Mouse (Mus musculus): ENCODE data around the gene Gm26602. TPM values are rescaled to one million over a fixed set of nuclear protein-coding genes. Genes with fewer than 3 reads are reported as not detected.
"Not testable (repeated sequence)": the region's sequence is repeated elsewhere in the genome, so short reads cannot be mapped to it uniquely, and the experiment has no call there.

Gm26602 gene
- polyA plus RNA-seq, 1 experiment from 2014 or later = 1.9 TPM

DNA sequence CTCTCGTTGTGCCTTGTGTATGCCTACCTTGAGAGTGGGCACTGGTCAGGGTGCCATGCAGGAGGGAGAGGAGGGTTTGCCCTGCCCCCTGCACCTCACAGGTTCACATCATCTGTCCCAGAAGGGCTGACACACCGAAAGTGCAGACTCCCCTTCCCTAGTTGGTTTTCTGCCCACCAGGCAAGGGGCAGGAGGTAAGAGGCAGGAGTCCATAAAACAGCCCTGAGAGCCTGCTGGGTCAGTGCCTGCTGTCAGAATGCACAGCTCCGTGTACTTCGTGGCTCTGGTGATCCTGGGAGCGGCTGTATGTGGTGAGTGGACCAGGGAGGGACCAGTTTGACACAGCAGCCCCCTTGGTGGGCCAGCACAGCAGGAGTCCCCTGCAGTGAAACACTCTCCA lies 20.0 kb upstream of the Gm26602 start, which contains the start of gene Cfd:
Cfd (plus strand) TSS at position 184 of the 400 bp plus-strand sequence.
- no peaks in the 10 kb centered on the region for H3K9me3 ChIP-seq
- 0 out of 2 replicates have a peak within 1 kb of the TSS, but pooled peaks have one; percentile 9 for H3K4me3 ChIP-seq
- 55% methylated on average over 5 of the region's 5 CpGs for WGBS
- peaks cover 14% of the 10 kb centered on the region for H3K36me3 ChIP-seq (replicated peaks)
- H3K27me3 ChIP-seq (ENCODE audit: poor library complexity, severe bottlenecking) = peaks cover 73% of the 10 kb centered on the region
- no peak for DNase-seq (ENCODE audit: extremely low spot score, low spot score)
- no peak within 1 kb of the TSS for H3K27ac ChIP-seq
- 0 out of 2 replicates have a peak, but pooled peaks cover 4% of the 10 kb centered on the region for H3K4me1 ChIP-seq

DNA sequence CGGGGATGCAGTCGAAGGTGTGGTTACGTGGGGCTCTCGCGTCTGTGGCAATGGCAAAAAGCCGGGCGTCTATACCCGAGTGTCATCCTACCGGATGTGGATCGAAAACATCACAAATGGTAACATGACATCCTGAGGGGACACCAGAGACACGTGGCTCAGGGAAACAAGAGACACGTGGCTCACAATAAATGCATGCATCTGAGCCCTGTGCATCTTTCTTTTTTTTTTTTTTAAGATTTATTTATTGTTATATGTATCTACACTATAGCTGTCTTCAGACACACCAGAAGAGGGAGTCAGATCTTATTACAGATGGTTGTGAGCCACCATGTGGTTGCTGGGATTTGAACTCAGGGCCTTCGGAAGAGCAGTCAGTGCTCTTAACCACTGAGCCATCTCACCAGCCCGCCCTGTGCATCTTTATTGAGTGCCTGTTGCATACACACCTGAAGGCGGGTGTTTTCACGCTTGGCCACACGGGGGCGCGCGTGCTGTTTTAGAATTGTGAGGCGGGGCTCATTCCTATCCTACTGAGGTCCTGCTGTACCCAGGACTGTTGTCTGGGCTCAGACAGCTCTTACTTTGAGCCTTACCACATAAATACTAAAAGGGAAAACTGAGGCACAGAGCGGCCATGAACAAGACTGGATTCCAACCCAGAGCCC lies 18.1 kb upstream of the Gm26602 start:
- 47% methylated on average over 22 of the region's 22 CpGs for WGBS
- Histone ChIP-seq H3K4me1 (peaks cover 10% of the 10 kb centered on the region), H3K36me3 (replicated peaks) (peaks cover 33% of the 10 kb centered on the region), H3K27me3 (ENCODE audit: poor library complexity, severe bottlenecking) (peaks cover 84% of the 10 kb centered on the region)
- not testable (repeated sequence) for H3K27ac ChIP-seq, H3K9me3 ChIP-seq, H3K4me3 ChIP-seq
- DNase-seq (ENCODE audit: extremely low spot score, low spot score) = peak; percentile 85

GRCm38 (mm10) chr10:79896306-79896705 lies 14.3 kb upstream of the Gm26602 start:
- Histone ChIP-seq H3K9me3 (no peaks in the 10 kb centered on the region), H3K4me1 (peaks cover 23% of the 10 kb centered on the region), H3K4me3 (no peak overlapping the region), H3K27ac (no peak overlapping the region), H3K27me3 (ENCODE audit: poor library complexity, severe bottlenecking) (peaks cover 94% of the 10 kb centered on the region), H3K36me3 (replicated peaks) (peaks cover 60% of the 10 kb centered on the region)
- no peak for DNase-seq (ENCODE audit: extremely low spot score, low spot score)
- WGBS = 96% methylated on average over 16 of the region's 16 CpGs

- Histone ChIP-seq H3K36me3 (replicated peaks) (peaks cover 65% of the 10 kb centered on the region), H3K4me1 (peaks cover 29% of the 10 kb centered on the region), H3K9me3 (no peaks in the 10 kb centered on the region), H3K4me3 (no peak overlapping the region), H3K27ac (no peak overlapping the region), H3K27me3 (ENCODE audit: poor library complexity, severe bottlenecking) (peaks cover 94% of the 10 kb centered on the region)
- 88% methylated on average over 13 of the region's 13 CpGs for WGBS
- no peak for DNase-seq (ENCODE audit: extremely low spot score, low spot score)
These were observed 13.8 kb upstream of the Gm26602 start for GRCm38 (mm10) chr10:79896814-79897213.

DNA sequence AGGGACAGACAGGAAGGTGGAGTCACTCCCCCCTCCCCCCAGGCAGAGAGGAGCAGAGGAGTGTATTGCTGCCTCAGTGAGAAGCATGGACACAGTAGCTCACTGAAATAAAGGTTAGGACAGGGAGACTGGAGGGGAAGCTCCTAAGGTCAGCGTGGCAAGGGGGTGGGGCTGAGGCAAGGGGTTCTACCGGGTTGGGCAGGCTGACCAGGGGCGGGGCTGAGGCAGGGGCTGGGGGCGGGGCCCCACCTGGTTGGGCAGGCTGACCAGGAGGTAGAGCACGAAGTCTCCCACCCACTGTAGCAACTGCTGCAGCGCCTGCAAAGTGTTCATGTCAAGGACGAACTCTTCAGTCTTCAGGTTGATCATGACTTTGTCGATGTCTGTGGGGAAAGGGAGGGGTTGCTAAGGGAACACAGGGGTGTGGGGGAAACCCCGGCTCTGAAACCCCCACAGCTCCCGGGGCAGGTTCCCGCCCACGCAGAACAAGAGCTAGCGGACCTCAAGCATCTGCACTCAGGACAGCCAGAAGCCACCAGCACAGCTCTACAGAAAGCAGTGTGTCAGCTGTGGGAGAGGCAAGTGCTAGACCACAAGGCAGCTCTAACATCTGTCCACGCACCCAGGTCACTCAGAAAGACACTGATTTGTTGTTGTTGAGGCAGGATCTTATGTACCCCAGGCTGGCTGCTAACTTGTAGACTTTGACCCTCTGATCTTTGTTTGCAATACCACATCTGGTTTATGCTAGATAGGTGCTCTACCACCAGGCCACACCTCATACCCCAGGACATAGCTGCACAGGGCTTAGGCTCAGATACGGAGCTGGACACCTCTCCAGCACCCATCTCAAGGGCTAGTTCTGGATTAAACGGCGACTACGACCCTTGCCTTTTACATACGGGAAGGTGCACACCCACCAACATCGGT lies 13.1 kb upstream of the Gm26602 start:
- Histone ChIP-seq H3K27ac (no peak overlapping the region), H3K4me1 (peaks cover 29% of the 10 kb centered on the region), H3K9me3 (no peaks in the 10 kb centered on the region), H3K4me3 (no peak overlapping the region), H3K27me3 (ENCODE audit: poor library complexity, severe bottlenecking) (peaks cover 97% of the 10 kb centered on the region), H3K36me3 (replicated peaks) (peaks cover 73% of the 10 kb centered on the region)
- DNase-seq (ENCODE audit: extremely low spot score, low spot score) = no peak
- 49% methylated on average over 20 of the region's 20 CpGs for WGBS

DNA sequence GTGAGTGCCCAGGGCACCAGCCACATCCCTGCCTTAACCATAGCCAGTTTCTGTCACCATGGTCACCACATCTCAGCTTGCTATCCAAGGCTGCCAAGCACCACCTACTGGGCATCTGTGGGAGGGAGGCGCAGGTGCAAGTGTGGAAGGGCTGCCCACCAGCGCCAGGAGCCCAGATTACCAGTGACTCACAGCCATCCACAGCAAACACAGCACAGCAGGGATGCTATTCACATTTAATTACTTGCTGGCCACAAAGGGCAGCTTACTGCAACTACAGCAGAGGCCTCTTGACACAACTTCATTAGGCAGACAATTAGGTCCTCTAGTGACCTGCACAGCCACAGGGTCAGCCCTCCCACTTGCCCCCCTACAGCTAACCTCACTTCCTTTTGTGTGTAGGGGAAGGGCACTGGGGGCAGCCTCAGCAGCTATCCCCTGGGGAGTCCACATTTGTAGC lies 9.7 kb upstream of the Gm26602 start:
- DNase-seq (ENCODE audit: extremely low spot score, low spot score) = peak; percentile 60
- Histone ChIP-seq H3K4me3 (no peak overlapping the region), H3K4me1 (peaks cover 25% of the 10 kb centered on the region), H3K9me3 (0 out of 2 replicates have a peak, but pooled peaks cover 3% of the 10 kb centered on the region), H3K36me3 (replicated peaks) (peaks cover 89% of the 10 kb centered on the region), H3K27me3 (ENCODE audit: poor library complexity, severe bottlenecking) (peaks cover 99% of the 10 kb centered on the region), H3K27ac (0 out of 2 replicates have a peak overlapping the region, but pooled peaks have one; percentile 40)
- 4% methylated on average over 2 of the region's 2 CpGs for WGBS

- Histone ChIP-seq H3K9me3 (0 out of 2 replicates have a peak, but pooled peaks cover 3% of the 10 kb centered on the region), H3K4me1 (peaks cover 20% of the 10 kb centered on the region), H3K27me3 (ENCODE audit: poor library complexity, severe bottlenecking) (peaks cover 60% of the 10 kb centered on the region), H3K36me3 (replicated peaks) (peaks cover 68% of the 10 kb centered on the region), H3K27ac (no peak overlapping the region), H3K4me3 (peak overlapping the region; percentile 9; the same call in 1 of the 2 replicates)
- 95% methylated on average over 9 of the region's 9 CpGs for WGBS
- DNase-seq (ENCODE audit: extremely low spot score, low spot score) = no peak
These were observed 3.9 kb upstream of the Gm26602 start for GRCm38 (mm10) chr10:79906712-79907111.

GRCm38 (mm10) chr10:79907415-79907814 lies 3.2 kb upstream of the Gm26602 start:
- H3K36me3 ChIP-seq (replicated peaks) = peaks cover 68% of the 10 kb centered on the region
- 94% methylated on average over 10 of the region's 10 CpGs for WGBS
- no peak for DNase-seq (ENCODE audit: extremely low spot score, low spot score)
- 0 out of 2 replicates have a peak overlapping the region, but pooled peaks have one; percentile 25 for H3K27ac ChIP-seq
- peaks cover 55% of the 10 kb centered on the region for H3K27me3 ChIP-seq (ENCODE audit: poor library complexity, severe bottlenecking)
- 0 out of 2 replicates have a peak, but pooled peaks cover 3% of the 10 kb centered on the region for H3K9me3 ChIP-seq
- peak overlapping the region; percentile 73 for H3K4me3 ChIP-seq
- H3K4me1 ChIP-seq = peaks cover 21% of the 10 kb centered on the region

- peaks cover 67% of the 10 kb centered on the region for H3K36me3 ChIP-seq (replicated peaks)
- peak; percentile 98 for DNase-seq (ENCODE audit: extremely low spot score, low spot score)
- peaks cover 45% of the 10 kb centered on the region for H3K27me3 ChIP-seq (ENCODE audit: poor library complexity, severe bottlenecking)
- peak within 1 kb of the TSS; percentile 73 for H3K4me3 ChIP-seq
- H3K27ac ChIP-seq = peak within 1 kb of the TSS; percentile 99
- WGBS = 2% methylated on average over 52 of the region's 52 CpGs
- H3K9me3 ChIP-seq = 0 out of 2 replicates have a peak, but pooled peaks cover under 1% of the 10 kb centered on the region
- H3K4me1 ChIP-seq = peaks cover 24% of the 10 kb centered on the region
These were observed 2.2 kb upstream of the Gm26602 start, which contains the start of gene Med16 for GRCm38 (mm10) chr10:79908167-79909091. Gene Med16 (minus strand): TSS chr10:79908923.

GRCm38 (mm10) chr10:79909092-79909922 lies 1.3 kb upstream of the Gm26602 start:
- Histone ChIP-seq H3K4me3 (peak overlapping the region; percentile 73), H3K27me3 (ENCODE audit: poor library complexity, severe bottlenecking) (peaks cover 38% of the 10 kb centered on the region), H3K27ac (peak overlapping the region; percentile 99), H3K36me3 (replicated peaks) (peaks cover 58% of the 10 kb centered on the region), H3K9me3 (no peaks in the 10 kb centered on the region), H3K4me1 (peaks cover 33% of the 10 kb centered on the region)
- WGBS = 24% methylated on average over 14 of the region's 14 CpGs
- DNase-seq (ENCODE audit: extremely low spot score, low spot score) = peak; percentile 57

- Histone ChIP-seq H3K27me3 (ENCODE audit: poor library complexity, severe bottlenecking) (peaks cover 21% of the 10 kb centered on the region), H3K4me3 (no peak overlapping the region; the same call in 1 of the 2 replicates), H3K9me3 (no peaks in the 10 kb centered on the region), H3K36me3 (replicated peaks) (peaks cover 30% of the 10 kb centered on the region), H3K4me1 (peaks cover 62% of the 10 kb centered on the region), H3K27ac (no peak overlapping the region)
- 67% methylated on average over 20 of the region's 20 CpGs for WGBS
- no peak for DNase-seq (ENCODE audit: extremely low spot score, low spot score)
These were observed 1.8 kb downstream of the Gm26602 start for GRCm38 (mm10) chr10:79912412-79912811.

Measured in forebrain, embryonic 10.5 days (tissue).